Mouse (Mus musculus) limb, embryonic 14.5 days (tissue): Measurements from ENCODE around the gene Scarb2. TPM values are rescaled to one million over a fixed set of nuclear protein-coding genes. Genes with fewer than 3 reads are reported as not detected.

Experiments used
- ATAC-seq: fragments of 200-750 bp; cut with Nextera tagmentation; 2 replicates; pipeline ENCODE4 v1.8.0; 2017; ENCODE audit warnings: low read depth, moderate number of reproducible peaks, moderate TSS enrichment; ENCODE audit not compliant: low FRiP score
- DNase-seq: peaks from one replicate; pipeline ENCODE4 v3.0.0-alpha.2; 2015; ENCODE audit warnings: low spot score
- H3K27ac ChIP-seq: fragments of 300-500 bp; sonication (generic); replicated peaks from 2 replicates; pipeline ENCODE4 v1.5.1; 2014; ENCODE audit warnings: low read depth, mild to moderate bottlenecking, low read length, moderate library complexity, mixed read lengths
- H3K27me3 ChIP-seq: fragments of 300-500 bp; sonication (generic); 2 replicates; pipeline ENCODE4 v1.6.1; 2014; ENCODE audit warnings: low read length, mixed read lengths; ENCODE audit not compliant: control insufficient read depth, insufficient read depth
- H3K36me3 ChIP-seq: fragments of 300-500 bp; sonication (generic); 2 replicates; pipeline ENCODE4 v1.6.1; 2014; ENCODE audit warnings: mild to moderate bottlenecking, low read length, moderate library complexity, mixed read lengths; ENCODE audit not compliant: control insufficient read depth, insufficient read depth
- H3K4me1 ChIP-seq: fragments of 300-500 bp; sonication (generic); 2 replicates; pipeline ENCODE4 v1.6.1; 2014; ENCODE audit warnings: antibody characterized with exemption, low read length, mixed read lengths; ENCODE audit not compliant: control insufficient read depth, insufficient read depth
- H3K4me2 ChIP-seq: fragments of 300-500 bp; sonication (generic); replicated peaks from 2 replicates; pipeline ENCODE4 v1.6.1; 2014; ENCODE audit warnings: low read depth, mild to moderate bottlenecking, low read length, moderate library complexity; ENCODE audit not compliant: severe bottlenecking
- H3K4me3 ChIP-seq: fragments of 300-500 bp; sonication (generic); replicated peaks from 2 replicates; pipeline ENCODE4 v1.5.1; 2014; ENCODE audit warnings: low read length
- H3K9ac ChIP-seq: fragments of 300-500 bp; sonication (generic); 2 replicates; pipeline ENCODE4 v1.6.1; 2014; ENCODE audit warnings: mild to moderate bottlenecking, low read depth, low read length, moderate library complexity; ENCODE audit not compliant: severe bottlenecking
- H3K9me3 ChIP-seq: fragments of 300-500 bp; sonication (generic); 2 replicates; pipeline ENCODE4 v1.6.1; 2016; ENCODE audit warnings: low read length; ENCODE audit not compliant: control insufficient read depth
- POLR2A ChIP-seq: fragments of 200-500 bp; IDR thresholded peaks from 2 replicates; pipeline ENCODE4 v1.8.0; 2012; ENCODE audit warnings: inconsistent platforms, mild to moderate bottlenecking, moderate library complexity, borderline replicate concordance; ENCODE audit not compliant: insufficient read depth, insufficient read length; ENCODE audit errors: extremely low read depth
- WGBS: fragments of 180-500 bp; shearing (Covaris S2); extraction: QIAGEN DNeasy Blood & Tissue Kit; methylation state at CpG from one replicate; pipeline ENCODE4 v1.1.7; 2014; 5-methylcytosine and 5-hydroxymethylcytosine counted together
- microRNA-seq: library from miRNA; unstranded; fragments of <30 nt; microRNA quantifications from one replicate; pipeline ENCODE4, GENCODE M21; 2016
- polyA plus RNA-seq, 2 experiments: library from polyadenylated mRNA; depleted of rRNA in 1 of 2; stranded (reverse) in 1 of 2; unstranded in 1 of 2; fragments of >200 nt; fragmentation: Nextera tagmentation in 1 of 2; extraction: Ambion mirVana in 1 of 2; gene quantifications; 2 replicates each; pipeline versions ENCODE4 v1.2.1 to v1.2.3; 2012 to 2014

Gene Scarb2
- polyA plus RNA-seq, 2 experiments = 10.7 to 29.1 TPM

- H3K4me2 ChIP-seq = no peak overlapping the region
- no peak overlapping the region for H3K27ac ChIP-seq
- no peak overlapping the region for H3K9ac ChIP-seq
- H3K36me3 ChIP-seq = no peaks in the 10 kb centered on the region
- 69% methylated on average over 9 of the region's 9 CpGs for WGBS
- no peaks in the 10 kb centered on the region for H3K9me3 ChIP-seq
- TF ChIP-seq POLR2A = no peak
- peaks cover 5% of the 10 kb centered on the region; the same call in 1 of the 2 replicates for H3K4me1 ChIP-seq
- ATAC-seq (no peak), DNase-seq (no peak)
- H3K27me3 ChIP-seq = no peaks in the 10 kb centered on the region
- no peak overlapping the region for H3K4me3 ChIP-seq
Measured at GRCm38 (mm10) chr5:92402816-92403215, 103.8 kb downstream of the Scarb2 start.

- Histone ChIP-seq H3K4me1 (no peaks in the 10 kb centered on the region), H3K9me3 (no peaks in the 10 kb centered on the region), H3K4me3 (no peak overlapping the region), H3K27ac (no peak overlapping the region), H3K9ac (no peak overlapping the region), H3K27me3 (no peaks in the 10 kb centered on the region), H3K4me2 (no peak overlapping the region), H3K36me3 (no peaks in the 10 kb centered on the region)
- peak; percentile 80 for ATAC-seq
- no peak for TF ChIP-seq POLR2A
- WGBS = 26% methylated on average over 5 of the region's 5 CpGs
- DNase-seq = peak; percentile 90
Measured at GRCm38 (mm10) chr5:92398153-92398552, 108.5 kb downstream of the Scarb2 start.

GRCm38 (mm10) chr5:92396476-92396875 lies 110.2 kb downstream of the Scarb2 start:
- Histone ChIP-seq H3K9ac (no peak overlapping the region), H3K4me2 (no peak overlapping the region), H3K4me3 (no peak overlapping the region), H3K27me3 (peaks cover 15% of the 10 kb centered on the region; the same call in 1 of the 2 replicates), H3K9me3 (no peaks in the 10 kb centered on the region), H3K27ac (no peak overlapping the region), H3K4me1 (no peaks in the 10 kb centered on the region), H3K36me3 (no peaks in the 10 kb centered on the region)
- no peak for TF ChIP-seq POLR2A
- no peak for ATAC-seq
- DNase-seq = no peak
- WGBS = 90% methylated on average over 6 of the region's 6 CpGs

- H3K4me2 ChIP-seq = no peak overlapping the region
- 86% methylated on average over 3 of the region's 3 CpGs for WGBS
- H3K27me3 ChIP-seq = peaks cover 18% of the 10 kb centered on the region; the same call in 1 of the 2 replicates
- DNase-seq = no peak
- TF ChIP-seq POLR2A = no peak
- H3K36me3 ChIP-seq = no peaks in the 10 kb centered on the region
- no peak overlapping the region for H3K27ac ChIP-seq
- ATAC-seq = no peak
- no peaks in the 10 kb centered on the region for H3K9me3 ChIP-seq
- no peaks in the 10 kb centered on the region for H3K4me1 ChIP-seq
- no peak overlapping the region for H3K9ac ChIP-seq
- H3K4me3 ChIP-seq = no peak overlapping the region
Measured at GRCm38 (mm10) chr5:92395764-92396163, 110.9 kb downstream of the Scarb2 start.

- peaks cover 18% of the 10 kb centered on the region; the same call in 1 of the 2 replicates for H3K27me3 ChIP-seq
- ATAC-seq = no peak
- no peak for TF ChIP-seq POLR2A
- H3K27ac ChIP-seq = no peak overlapping the region
- H3K9ac ChIP-seq = no peak overlapping the region
- no peak for DNase-seq
- 65% methylated on average over 10 of the region's 10 CpGs for WGBS
- H3K9me3 ChIP-seq = no peaks in the 10 kb centered on the region
- H3K36me3 ChIP-seq = no peaks in the 10 kb centered on the region
- no peak overlapping the region for H3K4me3 ChIP-seq
- no peak overlapping the region for H3K4me2 ChIP-seq
- peaks cover 4% of the 10 kb centered on the region; the same call in 1 of the 2 replicates for H3K4me1 ChIP-seq
Measured at GRCm38 (mm10) chr5:92393863-92394262, 112.8 kb downstream of the Scarb2 start.

GRCm38 (mm10) chr5:92392542-92392941 lies 114.1 kb downstream of the Scarb2 start:
- Histone ChIP-seq H3K36me3 (no peaks in the 10 kb centered on the region), H3K4me3 (peak overlapping the region; percentile 21), H3K9me3 (no peaks in the 10 kb centered on the region), H3K9ac (no peak overlapping the region), H3K4me2 (peak overlapping the region; percentile 42), H3K27me3 (peaks cover 18% of the 10 kb centered on the region; the same call in 1 of the 2 replicates), H3K27ac (no peak overlapping the region), H3K4me1 (peaks cover 6% of the 10 kb centered on the region; the same call in 1 of the 2 replicates)
- no peak for ATAC-seq
- WGBS = 49% methylated on average over 18 of the region's 18 CpGs
- TF ChIP-seq POLR2A = no peak
- no peak for DNase-seq

Small RNA genes within 50 kb of the gene (microRNA-seq; reads per million reads assigned to microRNA genes)
- gene Mir6415 = not detected

Other genes starting within 250 kb of the Scarb2 start
- 19.0 and 19.7 TPM in 2 replicates for gene Naaa, start 228.7 kb downstream of the Scarb2 start, polyA plus RNA-seq (2012; rRNA removed)
- 16.9 and 17.5 TPM in 2 replicates for gene Naaa, start 228.7 kb downstream of the Scarb2 start, polyA plus RNA-seq (2014; fragmentation: Nextera tagmentation; extraction: Ambion mirVana)
- gene Sdad1, start 196.4 kb downstream of the Scarb2 start, polyA plus RNA-seq (2012; rRNA removed) = 26.9 and 27.6 TPM in 2 replicates
- gene Sdad1, start 196.4 kb downstream of the Scarb2 start, polyA plus RNA-seq (2014; fragmentation: Nextera tagmentation; extraction: Ambion mirVana) = 40.3 and 44.2 TPM in 2 replicates
- 1.1 and 4.1 TPM in 2 replicates for gene Cxcl9, start 178.8 kb downstream of the Scarb2 start, polyA plus RNA-seq (2012; rRNA removed)
- gene Cxcl9, start 178.8 kb downstream of the Scarb2 start, polyA plus RNA-seq (2014; fragmentation: Nextera tagmentation; extraction: Ambion mirVana) = 0.35 and 0.94 TPM in 2 replicates
- 5.9 and 9.6 TPM in 2 replicates for gene Art3, start 175.0 kb downstream of the Scarb2 start, polyA plus RNA-seq (2012; rRNA removed)
- gene Art3, start 175.0 kb downstream of the Scarb2 start, polyA plus RNA-seq (2014; fragmentation: Nextera tagmentation; extraction: Ambion mirVana) = 6.8 and 7.7 TPM in 2 replicates
- 1.0 and 1.4 TPM in 2 replicates for gene Cxcl10, start 157.9 kb downstream of the Scarb2 start, polyA plus RNA-seq (2012; rRNA removed)
- 0.51 and 0.98 TPM in 2 replicates for gene Cxcl10, start 157.9 kb downstream of the Scarb2 start, polyA plus RNA-seq (2014; fragmentation: Nextera tagmentation; extraction: Ambion mirVana)
- gene Nup54, start 71.6 kb downstream of the Scarb2 start, polyA plus RNA-seq (2012; rRNA removed) = 45.3 and 48.6 TPM in 2 replicates
- 43.6 and 46.6 TPM in 2 replicates for gene Nup54, start 71.6 kb downstream of the Scarb2 start, polyA plus RNA-seq (2014; fragmentation: Nextera tagmentation; extraction: Ambion mirVana)
- 0.09 TPM in 1 of 2 replicates, not detected in the other for gene Fam47e, start 48.2 kb upstream of the Scarb2 start, polyA plus RNA-seq (2012; rRNA removed)
- gene Fam47e, start 48.2 kb upstream of the Scarb2 start, polyA plus RNA-seq (2014; fragmentation: Nextera tagmentation; extraction: Ambion mirVana) = 0.35 TPM in 1 of 2 replicates, not detected in the other
- 12.2 and 14.6 TPM in 2 replicates for gene Stbd1, start 96.2 kb upstream of the Scarb2 start, polyA plus RNA-seq (2012; rRNA removed)
- 21.7 and 27.8 TPM in 2 replicates for gene Stbd1, start 96.2 kb upstream of the Scarb2 start, polyA plus RNA-seq (2014; fragmentation: Nextera tagmentation; extraction: Ambion mirVana)
- gene Ccdc158, start 168.4 kb upstream of the Scarb2 start, polyA plus RNA-seq (2012; rRNA removed) = 1.8 and 2.0 TPM in 2 replicates
- gene Ccdc158, start 168.4 kb upstream of the Scarb2 start, polyA plus RNA-seq (2014; fragmentation: Nextera tagmentation; extraction: Ambion mirVana) = 1.5 and 1.6 TPM in 2 replicates
- gene Shroom3, start 176.6 kb upstream of the Scarb2 start, polyA plus RNA-seq (2012; rRNA removed) = 8.1 and 9.5 TPM in 2 replicates
- gene Shroom3, start 176.6 kb upstream of the Scarb2 start, polyA plus RNA-seq (2014; fragmentation: Nextera tagmentation; extraction: Ambion mirVana) = 3.5 and 4.4 TPM in 2 replicates